Mouse (Mus musculus): ENCODE measurements around the gene Pcdh9. TPM values are rescaled to one million over a fixed set of nuclear protein-coding genes. Genes with fewer than 3 reads are reported as not detected.

Gene Pcdh9
- polyA plus RNA-seq, 1 experiment from 2014 or later, result 24.1 TPM

- Histone ChIP-seq H3K36me3 (no peaks in the 10 kb centered on the region), H3K4me1 (no peaks in the 10 kb centered on the region), H3K9me3 (replicated peaks) (no peaks in the 10 kb centered on the region), H3K27ac (replicated peaks) (no peak overlapping the region), H3K4me3 (no peak overlapping the region), H3K27me3 (ENCODE audit: low read depth, poor library complexity, severe bottlenecking) (no peaks in the 10 kb centered on the region)
- no peak for DNase-seq (ENCODE audit: low spot score)
- 72% methylated on average over 2 of the region's 2 CpGs for WGBS
Observed at GRCm38 (mm10) chr14:93168367-93168766, 722.1 kb downstream of the Pcdh9 start.

- Histone ChIP-seq H3K27me3 (ENCODE audit: low read depth, poor library complexity, severe bottlenecking) (no peaks in the 10 kb centered on the region), H3K4me1 (no peaks in the 10 kb centered on the region), H3K36me3 (no peaks in the 10 kb centered on the region), H3K9me3 (replicated peaks) (no peaks in the 10 kb centered on the region), H3K27ac (replicated peaks) (no peak overlapping the region), H3K4me3 (no peak overlapping the region)
- WGBS, result 92% methylated on average over 6 of the region's 6 CpGs
- no peak for DNase-seq (ENCODE audit: low spot score)
Observed at GRCm38 (mm10) chr14:93143414-93143813, 747.1 kb downstream of the Pcdh9 start.

- DNase-seq (ENCODE audit: low spot score), result no peak
Observed at GRCm38 (mm10) chr14:93142076-93142475, 748.4 kb downstream of the Pcdh9 start.

GRCm38 (mm10) chr14:93126993-93127392 is 763.5 kb downstream of the Pcdh9 start:
- DNase-seq (ENCODE audit: low spot score), result no peak
- 91% methylated on average over 3 of the region's 3 CpGs for WGBS
- no peaks in the 10 kb centered on the region for H3K9me3 ChIP-seq (replicated peaks)

More at GRCm38 (mm10) chr14:93142076-93142475, 748.4 kb downstream of the Pcdh9 start:
- Histone ChIP-seq H3K36me3 (no peaks in the 10 kb centered on the region), H3K4me1 (no peaks in the 10 kb centered on the region), H3K9me3 (replicated peaks) (no peaks in the 10 kb centered on the region), H3K27ac (replicated peaks) (no peak overlapping the region), H3K27me3 (ENCODE audit: low read depth, poor library complexity, severe bottlenecking) (no peaks in the 10 kb centered on the region), H3K4me3 (no peak overlapping the region)
- 89% methylated on average over 4 of the region's 4 CpGs for WGBS

GRCm38 (mm10) chr14:93102755-93103154 is 787.7 kb downstream of the Pcdh9 start:
- H3K27me3 ChIP-seq (ENCODE audit: low read depth, poor library complexity, severe bottlenecking), result no peaks in the 10 kb centered on the region
- no peak overlapping the region for H3K27ac ChIP-seq (replicated peaks)
- H3K9me3 ChIP-seq (replicated peaks), result no peaks in the 10 kb centered on the region
- WGBS, result 66% methylated on average over 2 of the region's 2 CpGs
- DNase-seq (ENCODE audit: low spot score), result no peak
- H3K4me3 ChIP-seq, result no peak overlapping the region
- H3K4me1 ChIP-seq, result no peaks in the 10 kb centered on the region
- no peaks in the 10 kb centered on the region for H3K36me3 ChIP-seq

More at GRCm38 (mm10) chr14:93126993-93127392, 763.5 kb downstream of the Pcdh9 start:
- no peaks in the 10 kb centered on the region for H3K36me3 ChIP-seq
- H3K4me1 ChIP-seq, result no peaks in the 10 kb centered on the region
- H3K27me3 ChIP-seq (ENCODE audit: low read depth, poor library complexity, severe bottlenecking), result no peaks in the 10 kb centered on the region
- no peak overlapping the region for H3K27ac ChIP-seq (replicated peaks)
- no peak overlapping the region for H3K4me3 ChIP-seq

GRCm38 (mm10) chr14:93095081-93095480 is 795.4 kb downstream of the Pcdh9 start:
- no peak for DNase-seq (ENCODE audit: low spot score)
- H3K27ac ChIP-seq (replicated peaks), result no peak overlapping the region
- no peaks in the 10 kb centered on the region for H3K4me1 ChIP-seq
- no peaks in the 10 kb centered on the region for H3K9me3 ChIP-seq (replicated peaks)
- H3K36me3 ChIP-seq, result no peaks in the 10 kb centered on the region
- 81% methylated on average over 2 of the region's 2 CpGs for WGBS
- H3K4me3 ChIP-seq, result no peak overlapping the region
- no peaks in the 10 kb centered on the region for H3K27me3 ChIP-seq (ENCODE audit: low read depth, poor library complexity, severe bottlenecking)

- Histone ChIP-seq H3K36me3 (no peaks in the 10 kb centered on the region), H3K4me3 (no peak overlapping the region), H3K9me3 (replicated peaks) (no peaks in the 10 kb centered on the region), H3K4me1 (no peaks in the 10 kb centered on the region), H3K27me3 (ENCODE audit: low read depth, poor library complexity, severe bottlenecking) (no peaks in the 10 kb centered on the region), H3K27ac (replicated peaks) (no peak overlapping the region)
- 90% methylated on average over 4 of the region's 4 CpGs for WGBS
- DNase-seq (ENCODE audit: low spot score), result no peak
Observed at GRCm38 (mm10) chr14:93092806-93093205, 797.7 kb downstream of the Pcdh9 start.

- no peaks in the 10 kb centered on the region for H3K27me3 ChIP-seq (ENCODE audit: low read depth, poor library complexity, severe bottlenecking)
- WGBS, result 83% methylated on average over 2 of the region's 2 CpGs
- no peak overlapping the region for H3K27ac ChIP-seq (replicated peaks)
- peaks cover 13% of the 10 kb centered on the region for H3K4me1 ChIP-seq
- no peaks in the 10 kb centered on the region for H3K9me3 ChIP-seq (replicated peaks)
- no peaks in the 10 kb centered on the region for H3K36me3 ChIP-seq
- DNase-seq (ENCODE audit: low spot score), result no peak
- no peak overlapping the region for H3K4me3 ChIP-seq
Observed at GRCm38 (mm10) chr14:93085646-93086045, 804.8 kb downstream of the Pcdh9 start.

- Histone ChIP-seq H3K9me3 (replicated peaks) (no peaks in the 10 kb centered on the region), H3K36me3 (no peaks in the 10 kb centered on the region), H3K4me1 (peaks cover 13% of the 10 kb centered on the region), H3K27ac (replicated peaks) (no peak overlapping the region), H3K27me3 (ENCODE audit: low read depth, poor library complexity, severe bottlenecking) (no peaks in the 10 kb centered on the region; the same call in 1 of the 2 replicates), H3K4me3 (no peak overlapping the region)
- 11% methylated on average over 2 of the region's 2 CpGs for WGBS
- DNase-seq (ENCODE audit: low spot score), result no peak
Observed at GRCm38 (mm10) chr14:93083140-93083539, 807.3 kb downstream of the Pcdh9 start.

- Histone ChIP-seq H3K36me3 (no peaks in the 10 kb centered on the region), H3K4me3 (no peak overlapping the region), H3K27ac (replicated peaks) (no peak overlapping the region), H3K27me3 (ENCODE audit: low read depth, poor library complexity, severe bottlenecking) (no peaks in the 10 kb centered on the region; the same call in 1 of the 2 replicates), H3K4me1 (peaks cover 13% of the 10 kb centered on the region), H3K9me3 (replicated peaks) (no peaks in the 10 kb centered on the region)
- no peak for DNase-seq (ENCODE audit: low spot score)
- 25% methylated on average over 2 of the region's 2 CpGs for WGBS
Observed at GRCm38 (mm10) chr14:93080910-93081309, 809.6 kb downstream of the Pcdh9 start.

GRCm38 (mm10) chr14:93075761-93076160 is 814.7 kb downstream of the Pcdh9 start:
- 67% methylated on average over 2 of the region's 2 CpGs for WGBS
- no peak for DNase-seq (ENCODE audit: low spot score)
- H3K4me1 ChIP-seq, result no peaks in the 10 kb centered on the region

GRCm38 (mm10) chr14:93072346-93072745 is 818.1 kb downstream of the Pcdh9 start:
- H3K27me3 ChIP-seq (ENCODE audit: low read depth, poor library complexity, severe bottlenecking), result no peaks in the 10 kb centered on the region
- H3K9me3 ChIP-seq (replicated peaks), result no peaks in the 10 kb centered on the region
- H3K4me3 ChIP-seq, result no peak overlapping the region
- H3K27ac ChIP-seq (replicated peaks), result no peak overlapping the region
- peaks cover 14% of the 10 kb centered on the region for H3K4me1 ChIP-seq
- WGBS, result 79% methylated on average over 5 of the region's 5 CpGs
- H3K36me3 ChIP-seq, result no peaks in the 10 kb centered on the region
- no peak for DNase-seq (ENCODE audit: low spot score)

More at GRCm38 (mm10) chr14:93075761-93076160, 814.7 kb downstream of the Pcdh9 start:
- Histone ChIP-seq H3K36me3 (no peaks in the 10 kb centered on the region), H3K27ac (replicated peaks) (no peak overlapping the region), H3K4me3 (no peak overlapping the region), H3K27me3 (ENCODE audit: low read depth, poor library complexity, severe bottlenecking) (no peaks in the 10 kb centered on the region; the same call in 1 of the 2 replicates), H3K9me3 (replicated peaks) (no peaks in the 10 kb centered on the region)

- Histone ChIP-seq H3K4me3 (no peak overlapping the region), H3K9me3 (replicated peaks) (no peaks in the 10 kb centered on the region), H3K36me3 (no peaks in the 10 kb centered on the region), H3K4me1 (peaks cover 36% of the 10 kb centered on the region), H3K27me3 (ENCODE audit: low read depth, poor library complexity, severe bottlenecking) (no peaks in the 10 kb centered on the region), H3K27ac (replicated peaks) (no peak overlapping the region)
- 59% methylated on average over 4 of the region's 4 CpGs for WGBS
- no peak for DNase-seq (ENCODE audit: low spot score)
Observed at GRCm38 (mm10) chr14:93070140-93070539, 820.3 kb downstream of the Pcdh9 start.

All from midbrain, embryonic 10.5 days (tissue).